Mouse (Mus musculus) E14TG2a.4 (cell line): ENCODE data around the gene Pkp3.

Source experiments
- H3K27me3 ChIP-seq: 2 replicates; pipeline ENCODE4 v1.6.1; 2014; ENCODE audit warnings: low read length, control low read depth; ENCODE audit not compliant: insufficient read depth
- H3K36me3 ChIP-seq: 2 replicates; pipeline ENCODE4 v1.6.1; 2014; ENCODE audit warnings: low read length, control low read depth; ENCODE audit not compliant: insufficient read depth
- H3K4me1 ChIP-seq: replicated peaks from 2 replicates; pipeline ENCODE4 v1.6.1; 2014; ENCODE audit warnings: low read depth, low read length, control low read depth
- H3K4me3 ChIP-seq: replicated peaks from 2 replicates; pipeline ENCODE4 v1.5.1; 2014; ENCODE audit warnings: mild to moderate bottlenecking, low read length
- H3K9me3 ChIP-seq: 2 replicates; pipeline ENCODE4 v1.6.1; 2014; ENCODE audit warnings: low read length, control low read depth
- CTCF ChIP-seq: conservative IDR thresholded peaks from 2 replicates; pipeline ENCODE4 v1.5.1; 2014; ENCODE audit warnings: low read length
- NANOG ChIP-seq: IDR thresholded peaks from 2 replicates; pipeline ENCODE4 v1.6.1; 2014; ENCODE audit warnings: borderline replicate concordance, low read length, mixed read lengths
- POU5F1 ChIP-seq: IDR thresholded peaks from 2 replicates; pipeline ENCODE4 v1.6.1; 2014; ENCODE audit warnings: low read length, borderline replicate concordance

Gene Pkp3

DNA sequence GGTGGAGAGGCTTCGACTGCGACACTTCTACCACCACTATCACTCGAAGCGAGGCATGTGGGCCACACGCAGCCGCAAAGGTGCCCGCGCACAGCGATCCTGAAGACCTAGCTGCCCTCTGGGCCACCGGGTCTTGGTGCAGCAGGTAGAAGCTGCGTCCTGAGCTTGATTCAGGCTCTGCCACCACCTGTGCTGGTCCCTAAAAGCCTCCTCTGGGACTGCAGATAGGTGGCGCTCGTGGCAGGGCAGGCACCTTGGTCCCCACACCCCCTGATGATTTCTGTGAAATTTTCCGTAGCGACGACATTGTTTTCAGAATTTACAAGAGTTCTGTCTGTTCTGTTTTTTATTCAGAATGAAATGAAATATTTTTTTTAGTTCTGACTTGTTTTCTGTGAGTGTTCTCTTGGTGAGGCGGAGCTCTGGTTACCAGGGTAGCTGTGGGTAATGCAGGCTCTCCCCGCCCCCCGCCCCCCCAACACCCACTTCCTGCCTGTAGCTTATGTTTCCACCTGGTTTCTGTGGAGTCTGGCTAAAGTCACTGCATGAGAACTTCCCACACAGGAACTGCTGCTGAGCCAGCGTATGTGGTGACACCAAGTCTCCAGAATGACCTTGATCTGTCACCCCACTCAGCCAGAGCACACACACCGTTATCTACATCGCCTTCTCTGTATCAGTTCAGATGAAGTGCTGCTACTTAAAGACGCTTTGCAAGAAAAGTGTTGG, 5.8 kb upstream of the Pkp3 start:
- H3K36me3 ChIP-seq: peaks cover 23% of the 10 kb centered on the region
- H3K4me1 ChIP-seq: peaks cover 61% of the 10 kb centered on the region
- peak overlapping the region; percentile 57; the same call in 1 of the 2 replicates for H3K4me3 ChIP-seq
- H3K9me3 ChIP-seq: no peaks in the 10 kb centered on the region
- H3K27me3 ChIP-seq: peaks cover 17% of the 10 kb centered on the region
- TF ChIP-seq CTCF: peak; percentile 66
- no peak for TF ChIP-seq POU5F1

DNA sequence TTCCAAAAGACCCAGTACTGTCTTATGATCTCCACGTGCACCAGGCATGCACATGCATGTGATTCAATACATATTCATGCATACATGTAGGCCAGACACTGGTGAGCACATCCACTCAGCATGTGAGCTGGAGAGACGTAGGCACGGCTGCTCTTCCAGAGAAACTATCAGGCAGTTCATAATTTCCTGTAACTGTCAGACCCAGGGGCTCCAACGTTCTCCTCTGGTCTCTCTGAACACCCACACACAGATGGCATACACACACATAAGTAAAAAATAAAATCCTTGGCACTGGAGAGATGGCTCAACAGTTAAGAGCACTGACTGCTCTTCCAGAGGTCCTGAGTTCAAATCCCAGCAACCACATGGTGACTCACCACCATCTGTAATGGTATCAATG, 4.2 kb upstream of the Pkp3 start:
- Histone ChIP-seq H3K4me1 (peaks cover 61% of the 10 kb centered on the region), H3K4me3 (no peak overlapping the region), H3K27me3 (peaks cover 15% of the 10 kb centered on the region), H3K9me3 (no peaks in the 10 kb centered on the region), H3K36me3 (peaks cover 7% of the 10 kb centered on the region)
- no peak for TF ChIP-seq CTCF
- TF ChIP-seq POU5F1: no peak
- TF ChIP-seq NANOG: no peak

DNA sequence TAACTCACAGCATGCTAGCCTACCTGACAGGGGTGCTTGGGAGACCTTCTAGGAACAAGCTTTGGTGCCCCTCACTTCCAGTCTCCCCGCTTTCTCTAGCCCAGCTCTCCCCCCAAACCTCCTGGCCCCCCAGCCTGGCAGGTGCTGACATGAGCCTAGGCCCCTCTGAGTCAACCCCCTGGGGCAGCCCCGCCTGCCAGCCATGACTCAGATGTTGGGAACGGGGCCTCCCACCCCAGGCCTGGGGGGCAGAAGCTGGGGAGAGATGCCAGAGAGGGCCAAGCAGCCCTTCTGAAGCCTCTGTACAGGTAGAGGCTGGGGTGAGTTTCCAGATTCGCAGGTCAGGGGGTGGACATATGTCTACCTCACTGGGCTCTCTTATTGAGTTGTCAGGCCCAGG, 858 bp downstream of the Pkp3 start:
- TF ChIP-seq POU5F1 (no peak), NANOG (no peak), CTCF (no peak)
- peaks cover 33% of the 10 kb centered on the region for H3K27me3 ChIP-seq
- H3K36me3 ChIP-seq: no peaks in the 10 kb centered on the region
- H3K9me3 ChIP-seq: no peaks in the 10 kb centered on the region
- H3K4me3 ChIP-seq: peak overlapping the region; percentile 60
- H3K4me1 ChIP-seq: peaks cover 56% of the 10 kb centered on the region

DNA sequence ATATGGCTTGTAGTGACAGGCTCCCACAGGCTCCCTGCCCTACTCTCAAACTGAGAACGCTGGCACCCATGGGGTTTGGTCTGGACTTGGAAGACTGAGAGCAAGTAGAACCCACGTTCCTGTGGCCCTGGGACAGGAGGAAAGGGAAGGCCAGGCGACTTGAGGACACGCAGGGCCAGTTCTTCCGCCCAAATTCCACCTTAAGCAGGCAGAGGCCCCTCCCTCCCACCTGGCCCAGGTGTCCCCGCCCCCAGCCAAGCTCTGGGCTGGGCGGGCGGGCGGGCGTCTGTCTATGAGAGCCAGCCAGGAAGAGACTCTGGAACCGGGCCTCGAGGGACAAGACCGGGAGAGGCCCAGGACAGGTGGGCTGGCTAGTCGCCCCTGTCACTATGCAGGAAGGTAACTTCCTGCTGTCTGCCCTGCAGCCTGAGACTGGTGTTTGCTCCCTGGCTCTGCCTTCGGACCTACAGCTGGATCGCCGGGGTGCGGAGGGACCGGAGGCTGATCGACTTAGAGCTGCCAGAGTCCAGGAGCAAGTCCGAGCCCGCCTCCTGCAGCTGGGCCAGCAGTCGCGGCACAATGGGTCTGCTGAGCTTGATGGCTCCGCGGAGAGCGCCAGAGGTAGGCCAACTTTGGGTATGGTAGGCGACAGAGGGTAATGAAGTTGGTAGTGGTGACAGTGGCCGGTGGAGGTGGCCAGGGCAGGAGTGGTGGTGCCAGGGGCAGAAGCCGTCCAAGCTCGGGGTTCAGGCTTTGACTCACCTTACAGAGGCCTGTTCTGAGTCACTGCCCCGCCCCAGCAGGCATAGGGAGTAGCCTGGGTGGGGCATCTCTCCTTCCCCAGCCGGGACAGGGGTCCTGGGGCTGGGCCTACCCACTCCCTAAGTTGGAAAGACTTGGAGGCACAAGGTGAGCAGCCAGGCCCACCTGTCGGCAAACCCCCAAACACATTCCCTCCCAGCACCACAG, 1.7 kb downstream of the Pkp3 start:
- Histone ChIP-seq H3K36me3 (no peaks in the 10 kb centered on the region), H3K9me3 (no peaks in the 10 kb centered on the region), H3K4me1 (peaks cover 60% of the 10 kb centered on the region), H3K27me3 (peaks cover 33% of the 10 kb centered on the region), H3K4me3 (peak overlapping the region; percentile 68)
- TF ChIP-seq POU5F1 (no peak), NANOG (no peak), CTCF (no peak)

DNA sequence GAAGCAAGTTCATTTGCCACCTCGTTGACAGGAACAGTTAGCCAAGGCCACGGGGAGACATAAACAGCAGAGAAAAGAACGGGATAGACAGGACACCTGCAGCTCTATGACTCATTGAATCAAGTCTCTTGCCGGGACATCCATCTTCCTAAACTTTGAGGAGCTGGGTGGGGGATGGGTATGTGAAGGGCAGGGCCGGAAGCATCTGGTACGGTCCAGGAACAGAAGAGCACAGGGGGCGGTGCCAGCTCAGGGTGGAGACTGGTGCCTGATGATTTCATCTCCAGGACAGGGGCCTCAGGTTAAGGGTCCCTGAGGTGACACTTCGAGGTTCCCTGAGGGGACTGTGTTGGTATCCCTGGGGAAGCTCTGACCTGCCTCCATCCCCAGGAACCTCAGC, 9.9 kb downstream of the Pkp3 start:
- Histone ChIP-seq H3K36me3 (peaks cover 37% of the 10 kb centered on the region), H3K9me3 (no peaks in the 10 kb centered on the region), H3K4me1 (peaks cover 68% of the 10 kb centered on the region), H3K27me3 (peaks cover 27% of the 10 kb centered on the region), H3K4me3 (peak overlapping the region; percentile 71)
- TF ChIP-seq CTCF (no peak), NANOG (no peak), POU5F1 (no peak)

DNA sequence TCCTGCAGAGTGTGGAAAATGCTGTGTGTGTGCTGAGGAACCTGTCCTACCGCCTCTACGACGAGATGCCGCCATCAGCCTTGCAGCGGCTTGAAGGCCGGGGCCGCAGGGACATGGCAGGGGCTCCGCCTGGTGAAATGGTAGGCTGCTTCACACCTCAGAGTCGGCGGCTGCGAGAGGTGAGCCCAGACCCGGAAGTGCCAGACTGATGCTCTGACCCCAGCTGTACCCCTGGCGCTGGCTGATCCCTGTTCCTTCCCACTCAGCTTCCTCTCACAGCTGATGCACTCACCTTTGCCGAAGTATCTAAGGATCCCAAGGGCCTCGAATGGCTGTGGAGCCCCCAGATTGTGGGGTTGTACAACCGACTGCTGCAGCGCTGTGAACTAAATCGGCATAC, 10.5 kb downstream of the Pkp3 start:
- TF ChIP-seq NANOG (no peak), POU5F1 (no peak), CTCF (no peak)
- H3K27me3 ChIP-seq: peaks cover 27% of the 10 kb centered on the region
- peak overlapping the region; percentile 71 for H3K4me3 ChIP-seq
- H3K4me1 ChIP-seq: peaks cover 68% of the 10 kb centered on the region
- H3K36me3 ChIP-seq: peaks cover 42% of the 10 kb centered on the region
- no peaks in the 10 kb centered on the region for H3K9me3 ChIP-seq

DNA sequence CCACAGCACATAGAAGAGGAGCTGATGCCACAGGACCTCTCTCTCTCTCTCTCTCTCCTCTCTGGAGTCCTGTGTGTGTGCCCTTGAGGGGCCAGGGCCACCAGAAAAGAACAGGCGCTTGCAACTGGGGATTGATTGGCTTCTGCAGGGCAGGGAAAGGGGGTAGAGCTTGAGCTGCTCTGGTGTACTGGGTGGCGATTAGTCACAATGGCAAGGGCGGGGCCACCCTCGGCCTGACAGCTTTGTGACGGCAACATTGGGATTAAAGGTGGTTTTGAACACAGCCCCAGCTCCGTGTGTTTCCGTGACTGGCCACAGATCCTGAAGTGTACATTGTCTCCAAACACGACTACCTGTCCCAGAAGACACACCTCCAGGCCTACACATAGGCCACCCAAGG, 12.2 kb downstream of the Pkp3 start:
- H3K4me1 ChIP-seq: peaks cover 81% of the 10 kb centered on the region
- peaks cover 27% of the 10 kb centered on the region for H3K27me3 ChIP-seq
- H3K9me3 ChIP-seq: no peaks in the 10 kb centered on the region
- H3K4me3 ChIP-seq: peak overlapping the region; percentile 20; the same call in 1 of the 2 replicates
- TF ChIP-seq CTCF: no peak
- TF ChIP-seq POU5F1: no peak
- H3K36me3 ChIP-seq: peaks cover 59% of the 10 kb centered on the region

DNA sequence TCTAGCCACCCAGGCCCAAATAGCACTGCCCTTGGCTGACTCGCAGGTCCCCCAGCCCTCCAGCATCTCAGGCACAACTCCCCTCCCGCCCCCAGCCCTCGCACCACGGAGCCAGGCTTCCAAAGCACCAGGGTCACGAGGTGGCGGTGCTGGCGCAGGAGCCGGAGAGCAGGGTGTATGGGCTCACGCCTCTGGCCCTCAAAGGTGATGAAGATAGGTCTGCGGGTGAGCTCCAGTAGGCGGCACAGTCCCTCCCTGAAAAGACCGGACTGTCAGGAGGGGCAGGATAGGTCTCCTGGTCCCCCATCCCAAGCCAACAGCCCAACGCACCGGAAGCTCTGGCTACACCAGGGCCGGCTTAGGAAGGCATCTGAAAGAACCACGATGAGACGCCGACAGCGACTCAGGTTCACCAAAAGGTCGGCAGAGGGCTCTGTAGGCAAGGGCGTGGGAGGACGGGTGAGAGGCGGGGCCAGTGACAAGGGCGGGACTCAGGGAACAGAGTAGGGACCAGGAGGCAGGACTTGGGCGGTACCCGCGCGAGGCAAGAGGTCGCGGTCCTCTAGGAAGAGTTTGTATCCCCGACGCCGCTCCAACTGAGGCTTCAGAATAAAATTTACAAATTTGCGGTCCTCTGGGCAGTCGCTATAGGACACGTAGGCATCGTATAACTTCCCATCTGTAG, 14.2 kb downstream of the Pkp3 start:
- Histone ChIP-seq H3K4me1 (peaks cover 96% of the 10 kb centered on the region), H3K36me3 (peaks cover 62% of the 10 kb centered on the region)
- TF ChIP-seq CTCF (no peak), POU5F1 (no peak), NANOG (no peak)

More for the DNA sequence above, 14.2 kb downstream of the Pkp3 start:
- Histone ChIP-seq H3K9me3 (no peaks in the 10 kb centered on the region), H3K4me3 (peak overlapping the region; percentile 65), H3K27me3 (peaks cover 25% of the 10 kb centered on the region)
